Mouse (Mus musculus): Measurements from ENCODE around the gene Entpd8. TPM values are rescaled to one million over a fixed set of nuclear protein-coding genes. Genes with fewer than 3 reads are reported as not detected.

The Entpd8 gene
- polyA plus RNA-seq (2012; rRNA removed) (4.9 and 5.3 TPM in 2 replicates), polyA plus RNA-seq (2014; fragmentation: Nextera tagmentation; extraction: Ambion mirVana) (2.3 and 3.6 TPM in 2 replicates)

GRCm38 (mm10) chr2:25080076-25080475 is at the start of gene Entpd8:
Gene Entpd8, plus strand, starts transcription at chr2:25080304.
- no peak within 1 kb of the TSS for H3K27ac ChIP-seq
- peak within 1 kb of the TSS; percentile 25 for H3K4me2 ChIP-seq (ENCODE audit: low read depth)
- TF ChIP-seq EP300 (IDR thresholded peaks at IDR 0.05; ENCODE audit: low read depth) (no peak), CTCF (IDR thresholded peaks at IDR 0.05; ENCODE audit: low read depth) (no peak)
- H3K36me3 ChIP-seq (replicated peaks; ENCODE audit: control insufficient read depth, insufficient read depth, low read depth) = no peaks in the 10 kb centered on the region
- H3K4me1 ChIP-seq (replicated peaks; ENCODE audit: control insufficient read depth in 2 of 2, insufficient read depth in 2 of 2, low read length in 1 of 2) = peaks cover 0 to 5% of the 10 kb centered on the region in 2 experiments; a peak in 1 of 4 replicates
- H3K9me3 ChIP-seq (ENCODE audit: control insufficient read depth, low read length) = no peaks in the 10 kb centered on the region
- no peak within 1 kb of the TSS for H3K9ac ChIP-seq (replicated peaks)
- 44% methylated on average over 5 of the region's 5 CpGs for WGBS (ENCODE audit: insufficient replicate concordance)
- no peaks in the 10 kb centered on the region for H3K27me3 ChIP-seq (ENCODE audit: control insufficient read depth, insufficient read depth, low read length)
- DNase-seq (ENCODE audit: low read depth in 3 of 3, low spot score in 3 of 3) (peak in 1 of 3 experiments; percentile 12), ATAC-seq (ENCODE audit: insufficient read depth) (no peak)
- H3K4me3 ChIP-seq (ENCODE audit: insufficient read depth in 1 of 2, low read depth in 2 of 2, low read length in 2 of 2) = 0 out of 4 replicates have a peak within 1 kb of the TSS, but pooled peaks of 1 of the 2 experiments have one; percentile 10

DNA sequence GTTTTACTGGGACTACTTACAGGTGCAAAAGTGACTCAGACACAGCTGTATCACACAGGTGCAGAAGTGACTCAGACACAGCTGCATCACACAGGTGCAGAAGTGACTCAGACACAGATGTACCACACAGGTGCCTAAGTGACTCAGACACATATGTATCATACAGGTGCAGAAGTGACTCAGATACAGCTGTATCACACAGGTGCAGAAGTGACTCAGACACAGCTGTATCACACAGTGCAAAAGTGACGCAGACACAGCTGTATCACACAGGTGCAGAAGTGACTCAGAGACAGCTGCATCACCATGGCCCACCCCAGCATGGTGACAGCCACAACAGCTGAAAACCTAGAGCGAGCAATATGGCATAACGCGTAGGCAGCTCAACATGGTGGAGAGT is 45.1 kb upstream of the Entpd8 start:
- H3K4me3 ChIP-seq (ENCODE audit: insufficient read depth in 1 of 2, low read depth in 2 of 2, low read length in 2 of 2) = no peak overlapping the region
- no peak overlapping the region for H3K27ac ChIP-seq
- H3K9me3 ChIP-seq (ENCODE audit: control insufficient read depth, low read length) = no peaks in the 10 kb centered on the region
- no peaks in the 10 kb centered on the region for H3K27me3 ChIP-seq (ENCODE audit: control insufficient read depth, insufficient read depth, low read length)
- no peak overlapping the region for H3K9ac ChIP-seq (replicated peaks)
- no peak overlapping the region for H3K4me2 ChIP-seq (ENCODE audit: low read depth)
- DNase-seq (ENCODE audit: low read depth in 3 of 3, low spot score in 3 of 3) (no peak), ATAC-seq (ENCODE audit: insufficient read depth) (no peak)
- H3K4me1 ChIP-seq (replicated peaks; ENCODE audit: control insufficient read depth in 2 of 2, insufficient read depth in 2 of 2, low read length in 1 of 2) = no peaks in the 10 kb centered on the region
- no peak for TF ChIP-seq CTCF (IDR thresholded peaks at IDR 0.05; ENCODE audit: low read depth)
- no peak for TF ChIP-seq EP300 (IDR thresholded peaks at IDR 0.05; ENCODE audit: low read depth)
- no peaks in the 10 kb centered on the region; the same call in none of the 2 replicates for H3K36me3 ChIP-seq (replicated peaks; ENCODE audit: control insufficient read depth, insufficient read depth, low read depth)
- 87% methylated on average over 4 of the region's 4 CpGs for WGBS (ENCODE audit: insufficient replicate concordance)

DNA sequence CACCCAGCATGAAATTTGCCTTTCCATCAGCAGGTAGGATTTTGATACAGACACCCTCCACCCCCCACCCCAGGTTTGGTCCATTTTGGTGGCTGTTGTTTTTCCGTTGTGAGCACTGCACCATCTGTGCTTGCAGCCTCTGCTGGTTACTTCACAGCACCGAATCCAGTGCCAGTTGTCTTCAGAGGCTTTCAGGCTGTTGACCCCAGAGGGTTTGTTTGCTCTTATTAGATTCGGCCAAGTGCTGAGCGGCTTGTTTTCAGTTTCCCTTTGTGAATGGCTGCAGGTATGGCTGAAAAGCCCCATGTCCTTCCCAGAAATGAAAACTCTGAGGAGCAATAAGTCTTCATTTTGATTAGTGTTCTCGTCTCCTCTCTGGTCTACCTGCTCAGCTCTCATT is 40.0 kb upstream of the Entpd8 start:
- ATAC-seq (ENCODE audit: insufficient read depth) = no peak
- Histone ChIP-seq H3K9ac (replicated peaks) (no peak overlapping the region), H3K36me3 (replicated peaks; ENCODE audit: control insufficient read depth, insufficient read depth, low read depth) (no peaks in the 10 kb centered on the region; the same call in 1 of the 2 replicates), H3K4me3 (ENCODE audit: insufficient read depth in 1 of 2, low read depth in 2 of 2, low read length in 2 of 2) (no peak overlapping the region), H3K4me1 (replicated peaks; ENCODE audit: control insufficient read depth in 2 of 2, insufficient read depth in 2 of 2, low read length in 1 of 2) (no peaks in the 10 kb centered on the region), H3K4me2 (ENCODE audit: low read depth) (no peak overlapping the region), H3K27ac (no peak overlapping the region), H3K27me3 (ENCODE audit: control insufficient read depth, insufficient read depth, low read length) (no peaks in the 10 kb centered on the region), H3K9me3 (ENCODE audit: control insufficient read depth, low read length) (no peaks in the 10 kb centered on the region)
- no peak for TF ChIP-seq EP300 (IDR thresholded peaks at IDR 0.05; ENCODE audit: low read depth)
- no peak for TF ChIP-seq CTCF (IDR thresholded peaks at IDR 0.05; ENCODE audit: low read depth)
- 70% methylated on average over 5 of the region's 5 CpGs for WGBS (ENCODE audit: insufficient replicate concordance)
- DNase-seq (ENCODE audit: low read depth in 3 of 3, low spot score in 3 of 3) = no peak

- no peak overlapping the region for H3K9ac ChIP-seq (replicated peaks)
- H3K4me3 ChIP-seq (ENCODE audit: insufficient read depth in 1 of 2, low read depth in 2 of 2, low read length in 2 of 2) = no peak overlapping the region
- H3K4me1 ChIP-seq (replicated peaks; ENCODE audit: control insufficient read depth in 2 of 2, insufficient read depth in 2 of 2, low read length in 1 of 2) = peaks cover 0 to 3% of the 10 kb centered on the region in 2 experiments; a peak in 2 of 4 replicates
- no peak for TF ChIP-seq EP300 (IDR thresholded peaks at IDR 0.05; ENCODE audit: low read depth)
- TF ChIP-seq CTCF (IDR thresholded peaks at IDR 0.05; ENCODE audit: low read depth) = no peak
- no peaks in the 10 kb centered on the region for H3K27me3 ChIP-seq (ENCODE audit: control insufficient read depth, insufficient read depth, low read length)
- no peak overlapping the region for H3K4me2 ChIP-seq (ENCODE audit: low read depth)
- WGBS (ENCODE audit: insufficient replicate concordance) = 81% methylated on average over 7 of the region's 7 CpGs
- DNase-seq (ENCODE audit: low read depth in 3 of 3, low spot score in 3 of 3) (no peak), ATAC-seq (ENCODE audit: insufficient read depth) (no peak)
- no peaks in the 10 kb centered on the region for H3K9me3 ChIP-seq (ENCODE audit: control insufficient read depth, low read length)
- no peaks in the 10 kb centered on the region for H3K36me3 ChIP-seq (replicated peaks; ENCODE audit: control insufficient read depth, insufficient read depth, low read depth)
- H3K27ac ChIP-seq = no peak overlapping the region
Observed at GRCm38 (mm10) chr2:25050921-25051320, 29.2 kb upstream of the Entpd8 start.

- 73% methylated on average over 8 of the region's 8 CpGs for WGBS (ENCODE audit: insufficient replicate concordance)
- TF ChIP-seq EP300 (IDR thresholded peaks at IDR 0.05; ENCODE audit: low read depth) = no peak
- no peak for TF ChIP-seq CTCF (IDR thresholded peaks at IDR 0.05; ENCODE audit: low read depth)
- Histone ChIP-seq H3K4me3 (ENCODE audit: insufficient read depth in 1 of 2, low read depth in 2 of 2, low read length in 2 of 2) (no peak overlapping the region), H3K27ac (no peak overlapping the region), H3K9me3 (ENCODE audit: control insufficient read depth, low read length) (no peaks in the 10 kb centered on the region), H3K4me2 (ENCODE audit: low read depth) (no peak overlapping the region), H3K9ac (replicated peaks) (no peak overlapping the region), H3K27me3 (ENCODE audit: control insufficient read depth, insufficient read depth, low read length) (no peaks in the 10 kb centered on the region), H3K36me3 (replicated peaks; ENCODE audit: control insufficient read depth, insufficient read depth, low read depth) (no peaks in the 10 kb centered on the region), H3K4me1 (replicated peaks; ENCODE audit: control insufficient read depth in 2 of 2, insufficient read depth in 2 of 2, low read length in 1 of 2) (peaks cover 0 to 3% of the 10 kb centered on the region in 2 experiments; a peak in 2 of 4 replicates)
- no peak for ATAC-seq (ENCODE audit: insufficient read depth)
- no peak for DNase-seq (ENCODE audit: low read depth in 3 of 3, low spot score in 3 of 3)
Observed at GRCm38 (mm10) chr2:25051450-25051849, 28.7 kb upstream of the Entpd8 start.
